Mouse (Mus musculus) forebrain, embryonic 14.5 days (tissue): ENCODE results near the gene Rtbdn. TPM values are rescaled to one million over a fixed set of nuclear protein-coding genes. Genes with fewer than 3 reads are reported as not detected.
A peak's percentile ranks its signal among the peaks of the same experiment; 100 is the strongest.

Experiments
- ATAC-seq: fragments of 200-750 bp; cut with Nextera tagmentation; 2 replicates; pipeline ENCODE4 v1.8.0; 2017; ENCODE audit warnings: mild to moderate bottlenecking, moderate library complexity
- DNase-seq: peaks from one replicate; pipeline ENCODE4 v3.0.0-alpha.2; 2015; ENCODE audit warnings: low spot score
- H3K27ac ChIP-seq: fragments of 300-500 bp; sonication (generic); 2 replicates; pipeline ENCODE4 v1.5.1; 2014; ENCODE audit warnings: low read depth, mild to moderate bottlenecking, control low read depth, low read length, moderate library complexity
- H3K27me3 ChIP-seq: fragments of 300-500 bp; sonication (generic); replicated peaks from 2 replicates; pipeline ENCODE4 v1.6.1; 2014; ENCODE audit warnings: low read length, control low read depth, mixed read lengths; ENCODE audit not compliant: control insufficient read depth, insufficient read depth
- H3K36me3 ChIP-seq: fragments of 300-500 bp; sonication (generic); 2 replicates; pipeline ENCODE4 v1.6.1; 2014; ENCODE audit warnings: low read length, control low read depth; ENCODE audit not compliant: control insufficient read depth, insufficient read depth
- H3K4me1 ChIP-seq: fragments of 300-500 bp; sonication (generic); 2 replicates; pipeline ENCODE4 v1.6.1; 2014; ENCODE audit warnings: antibody characterized with exemption, low read length, control low read depth; ENCODE audit not compliant: control insufficient read depth, insufficient read depth
- H3K4me2 ChIP-seq: fragments of 300-500 bp; sonication (generic); 2 replicates; pipeline ENCODE4 v1.6.1; 2014; ENCODE audit warnings: mild to moderate bottlenecking, control low read depth, low read length
- H3K4me3 ChIP-seq: fragments of 300-500 bp; sonication (generic); 2 replicates; pipeline ENCODE4 v1.5.1; 2014; ENCODE audit warnings: low read depth, low read length, control low read depth
- H3K9ac ChIP-seq: fragments of 300-500 bp; sonication (generic); 2 replicates; pipeline ENCODE4 v1.6.1; 2014; ENCODE audit warnings: mild to moderate bottlenecking, low read length, control low read depth, moderate library complexity
- H3K9me3 ChIP-seq: fragments of 300-500 bp; sonication (generic); replicated peaks from 2 replicates; pipeline ENCODE4 v1.6.1; 2016; ENCODE audit warnings: low read length, control low read depth, mixed read lengths; ENCODE audit not compliant: control insufficient read depth
- whole genome bisulfite sequencing: fragments of 180-500 bp; shearing (Covaris S2); extraction: QIAGEN DNeasy Blood & Tissue Kit; methylation state at CpG from one replicate; pipeline ENCODE4 v1.1.7; 2014; 5-methylcytosine and 5-hydroxymethylcytosine counted together
- polyA plus RNA-seq: library from polyadenylated mRNA; unstranded; fragments of >200 nt; fragmentation: Nextera tagmentation; extraction: Ambion mirVana; gene quantifications from 2 replicates; pipeline ENCODE4 v1.2.1, GENCODE M21; 2014

The Rtbdn gene
- 0.47 and 0.73 TPM in 2 replicates for polyA plus RNA-seq

DNA sequence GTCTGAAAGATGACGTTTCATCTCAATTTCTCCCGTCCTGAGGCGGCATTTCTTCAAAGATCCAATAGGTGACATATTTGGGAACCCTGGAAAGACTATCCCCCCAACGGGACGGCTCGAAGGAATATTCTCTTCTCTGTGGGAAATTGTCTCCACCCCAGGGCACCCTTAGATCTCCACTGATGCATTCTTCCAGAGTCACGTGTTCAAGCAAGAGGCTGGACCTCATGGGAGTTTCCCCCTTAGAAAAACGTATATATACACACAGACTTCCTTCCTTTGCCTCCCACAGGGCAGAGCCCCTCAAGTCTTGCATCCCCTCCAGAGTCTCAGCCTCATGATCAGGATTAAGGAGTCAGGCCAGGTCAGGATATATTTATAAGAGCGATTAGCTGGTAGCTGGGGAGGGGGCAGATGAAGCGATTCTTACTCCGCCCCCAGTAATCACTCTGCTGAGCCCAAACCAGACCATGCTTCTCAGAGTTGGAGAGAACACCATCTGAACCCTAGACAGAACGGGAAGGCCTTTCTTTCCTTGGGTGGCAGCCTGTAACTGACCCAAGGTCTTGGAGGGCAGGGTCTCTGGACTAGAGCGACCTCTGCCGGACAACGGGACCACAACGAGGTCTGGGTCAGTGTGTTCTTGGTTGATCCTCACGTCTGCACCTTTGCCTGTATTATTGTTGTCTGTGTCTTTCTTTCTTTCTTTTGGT, at the start of gene Rtbdn:
TSS of gene Rtbdn (plus strand) at position 464 of the 713 bp plus-strand sequence.
- peaks cover 35% of the 10 kb centered on the region for H3K27me3 ChIP-seq
- peak within 1 kb of the TSS; percentile 55; the same call in 1 of the 2 replicates for H3K27ac ChIP-seq
- H3K4me3 ChIP-seq = peak within 1 kb of the TSS; percentile 67
- DNase-seq (peak; percentile 34), ATAC-seq (no peak)
- H3K36me3 ChIP-seq = no peaks in the 10 kb centered on the region
- peak within 1 kb of the TSS; percentile 87 for H3K4me2 ChIP-seq
- H3K9ac ChIP-seq = peak within 1 kb of the TSS; percentile 77
- H3K9me3 ChIP-seq = no peaks in the 10 kb centered on the region
- 7% methylated on average over 17 of the region's 17 CpGs for WGBS
- H3K4me1 ChIP-seq = peaks cover 11% of the 10 kb centered on the region; the same call in 1 of the 2 replicates

DNA sequence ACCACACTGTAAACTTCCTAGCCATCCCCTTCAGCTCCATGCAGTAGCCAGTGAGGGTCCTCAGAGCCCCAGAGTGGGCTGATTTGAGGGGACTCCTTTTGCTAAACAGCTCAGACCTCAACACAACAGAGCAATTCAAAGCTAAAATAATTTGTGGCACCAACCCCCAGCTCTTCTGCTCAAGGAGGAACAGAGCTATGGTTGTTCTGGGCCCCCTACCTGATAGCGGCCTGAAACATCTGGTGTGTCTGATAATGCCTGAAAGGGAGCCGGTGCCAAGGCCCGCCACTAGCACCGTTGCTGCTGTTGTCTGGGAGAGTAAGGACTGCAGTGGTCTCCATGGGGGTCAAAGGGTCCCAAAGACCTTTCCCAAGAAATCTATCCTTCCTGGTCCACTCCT, 45.7 kb upstream of the Rtbdn start:
- WGBS = 72% methylated on average over 4 of the region's 4 CpGs
- no peak overlapping the region for H3K4me2 ChIP-seq
- no peak overlapping the region for H3K27ac ChIP-seq
- H3K9ac ChIP-seq = no peak overlapping the region
- peaks cover 6% of the 10 kb centered on the region for H3K4me1 ChIP-seq
- no peaks in the 10 kb centered on the region for H3K9me3 ChIP-seq
- no peak overlapping the region for H3K4me3 ChIP-seq
- DNase-seq (no peak), ATAC-seq (no peak)
- no peaks in the 10 kb centered on the region for H3K36me3 ChIP-seq
- H3K27me3 ChIP-seq = no peaks in the 10 kb centered on the region

- 72% methylated on average over 3 of the region's 3 CpGs for whole genome bisulfite sequencing
- Histone ChIP-seq H3K9ac (peak within 1 kb of the TSS; percentile 72), H3K4me2 (peak within 1 kb of the TSS; percentile 92), H3K4me1 (peaks cover 6% of the 10 kb centered on the region), H3K36me3 (no peaks in the 10 kb centered on the region), H3K9me3 (no peaks in the 10 kb centered on the region), H3K27me3 (no peaks in the 10 kb centered on the region), H3K27ac (no peak within 1 kb of the TSS), H3K4me3 (peak within 1 kb of the TSS; percentile 48)
- no peak for ATAC-seq
- DNase-seq = no peak
Measured at GRCm38 (mm10) chr8:84901752-84902151, 45.0 kb upstream of the Rtbdn start, which contains the start of gene Klf1. Gene Klf1 (plus strand): TSS chr8:84901928.

GRCm38 (mm10) chr8:84902367-84902919, 44.3 kb upstream of the Rtbdn start:
- WGBS = 3% methylated on average over 24 of the region's 24 CpGs
- no peak; the same call in 1 of the 2 replicates for ATAC-seq

GRCm38 (mm10) chr8:84902920-84903661, 43.7 kb upstream of the Rtbdn start:
- Histone ChIP-seq H3K4me1 (peaks cover 6% of the 10 kb centered on the region), H3K27me3 (no peaks in the 10 kb centered on the region), H3K9me3 (no peaks in the 10 kb centered on the region), H3K36me3 (no peaks in the 10 kb centered on the region), H3K4me3 (peak overlapping the region; percentile 48), H3K4me2 (peak overlapping the region; percentile 92), H3K27ac (peak overlapping the region; percentile 24; the same call in 1 of the 2 replicates), H3K9ac (peak overlapping the region; percentile 72)
- DNase-seq (peak; percentile 91), ATAC-seq (peak; percentile 93)
- under 1% methylated on average over 68 of the region's 68 CpGs for WGBS

More at GRCm38 (mm10) chr8:84902367-84902919, 44.3 kb upstream of the Rtbdn start:
- peak overlapping the region; percentile 92 for H3K4me2 ChIP-seq
- DNase-seq = no peak
- H3K36me3 ChIP-seq = no peaks in the 10 kb centered on the region
- no peak overlapping the region for H3K27ac ChIP-seq
- H3K9me3 ChIP-seq = no peaks in the 10 kb centered on the region
- peaks cover 6% of the 10 kb centered on the region for H3K4me1 ChIP-seq
- H3K9ac ChIP-seq = peak overlapping the region; percentile 72
- no peaks in the 10 kb centered on the region for H3K27me3 ChIP-seq
- H3K4me3 ChIP-seq = peak overlapping the region; percentile 48

- H3K36me3 ChIP-seq = no peaks in the 10 kb centered on the region
- H3K27ac ChIP-seq = no peak overlapping the region
- WGBS = 93% methylated on average over 7 of the region's 7 CpGs
- no peak for ATAC-seq
- no peak for DNase-seq
- peaks cover 13% of the 10 kb centered on the region for H3K4me1 ChIP-seq
- no peak overlapping the region for H3K9ac ChIP-seq
- no peak overlapping the region for H3K4me3 ChIP-seq
- H3K27me3 ChIP-seq = no peaks in the 10 kb centered on the region
- no peak overlapping the region for H3K4me2 ChIP-seq
- H3K9me3 ChIP-seq = no peaks in the 10 kb centered on the region
Measured at GRCm38 (mm10) chr8:84904351-84904750, 42.4 kb upstream of the Rtbdn start.

DNA sequence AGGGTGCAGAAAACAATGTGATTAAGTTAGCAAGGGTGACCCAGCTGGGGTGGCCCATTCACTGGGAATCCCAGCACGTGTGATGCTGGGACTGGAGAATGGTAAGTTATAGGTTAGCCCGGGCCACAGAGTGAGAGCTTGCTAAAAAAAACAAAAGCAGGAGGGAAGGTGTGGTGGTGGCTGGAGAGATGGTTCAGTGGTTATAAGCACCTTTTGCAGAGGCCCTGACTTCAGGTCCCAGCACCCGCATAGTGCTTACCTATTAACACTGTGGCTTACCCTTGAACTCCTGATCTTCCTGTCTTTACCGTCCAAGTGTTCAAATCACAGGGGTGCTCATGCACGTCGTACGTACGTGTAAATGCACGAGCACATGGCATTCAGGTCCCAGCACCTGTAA, 39.8 kb upstream of the Rtbdn start:
- Histone ChIP-seq H3K4me1 (peaks cover 14% of the 10 kb centered on the region), H3K27me3 (no peaks in the 10 kb centered on the region), H3K9me3 (no peaks in the 10 kb centered on the region), H3K27ac (no peak overlapping the region), H3K9ac (no peak overlapping the region), H3K36me3 (peaks cover 21% of the 10 kb centered on the region), H3K4me3 (no peak overlapping the region), H3K4me2 (no peak overlapping the region)
- WGBS = 95% methylated on average over 9 of the region's 9 CpGs
- no peak for ATAC-seq
- no peak for DNase-seq

DNA sequence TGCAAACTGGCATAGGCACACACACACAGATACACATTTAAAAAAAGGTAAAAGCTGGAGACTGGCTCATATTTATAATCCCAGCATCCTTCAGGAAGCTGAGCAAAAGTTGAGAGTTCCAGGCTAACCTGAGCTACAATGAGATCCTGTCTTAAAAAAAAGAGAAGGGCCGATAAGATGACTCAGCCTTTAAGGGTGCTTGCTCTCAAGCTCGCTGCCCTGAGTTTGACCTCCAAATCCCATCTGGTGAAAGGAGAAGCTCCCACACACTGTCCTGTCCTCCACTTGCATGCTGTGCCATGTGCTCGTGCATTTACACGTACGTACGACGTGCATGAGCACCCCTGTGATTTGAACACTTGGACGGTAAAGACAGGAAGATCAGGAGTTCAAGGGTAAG, 39.3 kb upstream of the Rtbdn start:
- Histone ChIP-seq H3K27ac (no peak overlapping the region), H3K4me2 (no peak overlapping the region), H3K36me3 (peaks cover 25% of the 10 kb centered on the region), H3K9me3 (no peaks in the 10 kb centered on the region), H3K4me1 (peaks cover 13% of the 10 kb centered on the region), H3K27me3 (no peaks in the 10 kb centered on the region; the same call in 1 of the 2 replicates), H3K9ac (no peak overlapping the region), H3K4me3 (no peak overlapping the region)
- ATAC-seq (no peak), DNase-seq (no peak)
- 82% methylated on average over 8 of the region's 8 CpGs for WGBS
